Mouse (Mus musculus) megakaryocyte, embryonic 14.5 days (primary cell): ENCODE measurements at regions not wholly inside any gene's neighbourhood (a gene's known extent, or its start where the extent isn't known, plus 50 kb on each side); places are given as distances from the start of the nearest gene placed in this dataset.

Experiments
- H3K27me3 ChIP-seq: replicated peaks from 2 replicates; pipeline ENCODE3; 2012; ENCODE audit warnings: inconsistent platforms
- H3K36me3 ChIP-seq: replicated peaks from 2 replicates; pipeline ENCODE3; 2012; ENCODE audit warnings: low read length, inconsistent platforms, mixed read lengths
- H3K4me1 ChIP-seq: 2 replicates; pipeline ENCODE4 v1.6.1; 2012; ENCODE audit warnings: inconsistent platforms
- H3K4me3 ChIP-seq: replicated peaks from 2 replicates; pipeline ENCODE3; 2012; ENCODE audit warnings: moderate library complexity, mild to moderate bottlenecking, inconsistent platforms
- H3K9me3 ChIP-seq: 2 replicates; pipeline ENCODE4 v1.6.1; 2012; ENCODE audit warnings: inconsistent platforms
- FLI1 ChIP-seq: IDR thresholded peaks from 2 replicates; pipeline ENCODE4 v1.6.1; 2012; ENCODE audit warnings: low read length, inconsistent platforms, mixed read lengths
- GATA1 ChIP-seq: IDR thresholded peaks from 3 replicates; pipeline ENCODE4 v1.6.1; 2012; ENCODE audit warnings: mixed read lengths, low read length, inconsistent platforms, borderline replicate concordance

- TF ChIP-seq FLI1 (no peak), GATA1 (no peak)
Measured at GRCm38 (mm10) chr10:96778220-96778619, 161.4 kb downstream of the Btg1 start.

GRCm38 (mm10) chr10:96783966-96784365 is 167.2 kb downstream of the Btg1 start:
- H3K4me3 ChIP-seq: no peak overlapping the region
- TF ChIP-seq FLI1 (no peak), GATA1 (no peak)

More at GRCm38 (mm10) chr10:96778220-96778619, 161.4 kb downstream of the Btg1 start:
- Histone ChIP-seq H3K36me3 (no peaks in the 10 kb centered on the region), H3K27me3 (no peaks in the 10 kb centered on the region), H3K4me3 (no peak overlapping the region), H3K4me1 (0 out of 2 replicates have a peak, but pooled peaks cover 3% of the 10 kb centered on the region), H3K9me3 (no peaks in the 10 kb centered on the region)

GRCm38 (mm10) chr10:96786903-96787571 is 170.2 kb downstream of the Btg1 start:
- no peaks in the 10 kb centered on the region for H3K9me3 ChIP-seq
- peak overlapping the region; percentile 33 for H3K4me3 ChIP-seq
- H3K27me3 ChIP-seq: no peaks in the 10 kb centered on the region
- H3K4me1 ChIP-seq: peaks cover 18% of the 10 kb centered on the region
- no peaks in the 10 kb centered on the region for H3K36me3 ChIP-seq
- TF ChIP-seq FLI1 (no peak), GATA1 (no peak)

More at GRCm38 (mm10) chr10:96783966-96784365, 167.2 kb downstream of the Btg1 start:
- H3K4me1 ChIP-seq: peaks cover 18% of the 10 kb centered on the region
- H3K36me3 ChIP-seq: no peaks in the 10 kb centered on the region
- no peaks in the 10 kb centered on the region for H3K27me3 ChIP-seq
- no peaks in the 10 kb centered on the region for H3K9me3 ChIP-seq

- TF ChIP-seq FLI1: no peak
- no peak for TF ChIP-seq GATA1
- Histone ChIP-seq H3K36me3 (no peaks in the 10 kb centered on the region), H3K4me1 (peaks cover 17% of the 10 kb centered on the region), H3K9me3 (no peaks in the 10 kb centered on the region), H3K4me3 (no peak overlapping the region), H3K27me3 (no peaks in the 10 kb centered on the region)
Measured at GRCm38 (mm10) chr10:96787572-96787946, 170.8 kb downstream of the Btg1 start.

- TF ChIP-seq GATA1: no peak
- no peak for TF ChIP-seq FLI1
- Histone ChIP-seq H3K36me3 (no peaks in the 10 kb centered on the region), H3K4me1 (peaks cover 14% of the 10 kb centered on the region), H3K27me3 (no peaks in the 10 kb centered on the region), H3K4me3 (no peak overlapping the region), H3K9me3 (no peaks in the 10 kb centered on the region)
Measured at GRCm38 (mm10) chr10:96788352-96789016, 171.7 kb downstream of the Btg1 start.

- no peak for TF ChIP-seq GATA1
- no peak for TF ChIP-seq FLI1
- Histone ChIP-seq H3K27me3 (no peaks in the 10 kb centered on the region), H3K4me3 (no peak overlapping the region), H3K9me3 (peaks cover 7% of the 10 kb centered on the region; the same call in 1 of the 2 replicates), H3K36me3 (no peaks in the 10 kb centered on the region), H3K4me1 (no peaks in the 10 kb centered on the region)
Measured at GRCm38 (mm10) chr10:96797116-96797515, 180.3 kb downstream of the Btg1 start.

GRCm38 (mm10) chr10:96800801-96801200 is 184.0 kb downstream of the Btg1 start:
- Histone ChIP-seq H3K27me3 (no peaks in the 10 kb centered on the region), H3K9me3 (peaks cover 7% of the 10 kb centered on the region; the same call in 1 of the 2 replicates), H3K4me1 (no peaks in the 10 kb centered on the region), H3K36me3 (no peaks in the 10 kb centered on the region), H3K4me3 (no peak overlapping the region)
- TF ChIP-seq FLI1 (no peak), GATA1 (no peak)

- TF ChIP-seq GATA1: no peak
- no peak for TF ChIP-seq FLI1
- H3K36me3 ChIP-seq: no peaks in the 10 kb centered on the region
- H3K9me3 ChIP-seq: no peaks in the 10 kb centered on the region
- no peaks in the 10 kb centered on the region for H3K4me1 ChIP-seq
- no peaks in the 10 kb centered on the region for H3K27me3 ChIP-seq
- H3K4me3 ChIP-seq: no peak overlapping the region
Measured at GRCm38 (mm10) chr10:96804030-96804784, 187.4 kb downstream of the Btg1 start.

- H3K36me3 ChIP-seq: no peaks in the 10 kb centered on the region
- no peaks in the 10 kb centered on the region for H3K9me3 ChIP-seq
- no peaks in the 10 kb centered on the region for H3K27me3 ChIP-seq
- H3K4me1 ChIP-seq: no peaks in the 10 kb centered on the region
- TF ChIP-seq FLI1: no peak
- no peak for TF ChIP-seq GATA1
- H3K4me3 ChIP-seq: no peak overlapping the region
Measured at GRCm38 (mm10) chr10:96806579-96806978, 189.8 kb downstream of the Btg1 start.
